In genomic region chr2:65793593-65793992, GRCm38 (mm10) we compare ENCODE assay signal across 35 mouse cellular contexts. TPM values are rescaled to one million over a fixed set of nuclear protein-coding genes. Genes with fewer than 3 reads are reported as not detected.
DNase-seq lines count a peak whose midpoint lies in the region; ATAC-seq lines count a peak whose summit lies in the region.
"Had no signal": no experiment of that assay in that cellular context is flagged by ENCODE, and none has a peak within 500 bp of the region (broad histone marks: within the 10 kb centered on the region; RNA-seq: fewer than 3 reads in every experiment).

No protein-coding gene starts in this region.

- H3K4me3 ChIP-seq in midbrain, embryonic 10.5 days: no peak overlapping the region
- H3K4me3 ChIP-seq: embryonic facial prominence, embryonic 15.5 days; heart, embryonic 13.5 days; hindbrain, embryonic 10.5 days; hindbrain, embryonic 15.5 days; layer of hippocampus, adult 2 months; left cerebral cortex, adult 2 months; limb, embryonic 13.5 days; liver, embryonic 12.5 days; midbrain, embryonic 15.5 days; neural tube, embryonic 15.5 days had no signal

- peak; percentile 71 for ATAC-seq in megakaryocyte progenitor cell, adult 5-6 weeks (replicated peaks; ENCODE audit: poor library complexity)
- ATAC-seq: forebrain, embryonic 14.5 days; liver, embryonic 12.5 days; lung, postnatal 0 days; midbrain, embryonic 15.5 days; Patski had no signal

- 92% methylated on average over 2 of the region's 2 CpGs for WGBS in midbrain, embryonic 10.5 days

- peak; percentile 17 to 43 for DNase-seq in frontal cortex, postnatal 36 days (ENCODE audit: low spot score in 2 of 2)
- DNase-seq in frontal cortex, postnatal 10 days (ENCODE audit: low spot score in 2 of 2): no peak
- DNase-seq in right cerebral cortex, adult 18-20 months: peak; percentile 31
- no peak for DNase-seq in right cerebral cortex, postnatal 36 days (ENCODE audit: low spot score in 2 of 2)
- DNase-seq in brain, adult 2 months (ENCODE audit: low read depth, low spot score): peak; percentile 47
- DNase-seq in testis, postnatal 14 days (ENCODE audit: low spot score): no peak
- DNase-seq in midbrain, embryonic 10.5 days (ENCODE audit: low spot score): no peak
- DNase-seq: adrenal gland, postnatal 14 days; cerebellum, adult 11-12 months; cerebellum, adult 9-11 months; gastrocnemius, postnatal 36 days; heart, postnatal 10 days; kidney, adult 18-20 months; kidney, postnatal 36 days; lung, adult 18-20 months; lung, postnatal 4 days; retina, postnatal 1 day; thymus, postnatal 14 days had no signal

- peaks cover 2% of the 10 kb centered on the region for H3K4me1 ChIP-seq in midbrain, embryonic 10.5 days
- H3K4me1 ChIP-seq: embryonic facial prominence, embryonic 15.5 days; heart, embryonic 13.5 days; hindbrain, embryonic 15.5 days; liver, embryonic 12.5 days; midbrain, embryonic 15.5 days had no signal

- H3K9me3 ChIP-seq in midbrain, embryonic 10.5 days (replicated peaks): peaks cover 24% of the 10 kb centered on the region
- H3K9me3 ChIP-seq: embryonic facial prominence, embryonic 15.5 days; hindbrain, embryonic 15.5 days; midbrain, embryonic 15.5 days; neural tube, embryonic 15.5 days had no signal

- H3K27ac ChIP-seq in midbrain, embryonic 10.5 days (replicated peaks): no peak overlapping the region
- H3K27ac ChIP-seq: embryonic facial prominence, embryonic 15.5 days; heart, embryonic 13.5 days; hindbrain, embryonic 10.5 days; hindbrain, embryonic 15.5 days; layer of hippocampus, adult 2 months; left cerebral cortex, adult 2 months; limb, embryonic 13.5 days; midbrain, embryonic 15.5 days; neural tube, embryonic 15.5 days had no signal

- H3K36me3 ChIP-seq in midbrain, embryonic 10.5 days: peaks cover 9% of the 10 kb centered on the region; the same call in 1 of the 2 replicates
- H3K36me3 ChIP-seq: embryonic facial prominence, embryonic 15.5 days; G1E; heart, embryonic 13.5 days; hindbrain, embryonic 15.5 days; limb, embryonic 13.5 days; liver, embryonic 12.5 days; midbrain, embryonic 15.5 days; neural tube, embryonic 15.5 days had no signal

- no peaks in the 10 kb centered on the region for H3K27me3 ChIP-seq in midbrain, embryonic 10.5 days (ENCODE audit: low read depth, poor library complexity, severe bottlenecking)
- H3K27me3 ChIP-seq: CH12.LX; embryonic facial prominence, embryonic 15.5 days; heart, embryonic 13.5 days; hindbrain, embryonic 15.5 days; limb, embryonic 13.5 days; liver, embryonic 12.5 days; midbrain, embryonic 15.5 days; neural tube, embryonic 15.5 days had no signal

RNA-seq across cellular contexts. Expression of gene Csrnp3, which starts 52.0 kb away (rescaled TPM):
- total RNA-seq in megakaryocyte progenitor cell, adult 5-6 weeks (2015): not detected in 2 replicates
- total RNA-seq in megakaryocyte progenitor cell, adult 5-6 weeks (2017): 0.07 TPM in 1 of 2 replicates, not detected in the other
- 8.0 and 13.7 TPM in 2 replicates for polyA plus RNA-seq in midbrain, embryonic 10.5 days (2016; fragmentation: Nextera tagmentation; extraction: Ambion mirVana)
- polyA plus RNA-seq: C2C12, G1E, Patski had no signal

Comparison
In these comparisons a context has a peak if more than half of its experiments do, and no peak if none do; other contexts are left out.
1. DNase-seq: peak in frontal cortex, postnatal 36 days (2 of 2), right cerebral cortex, adult 18-20 months (single experiment) and brain, adult 2 months (single experiment); none in frontal cortex, postnatal 10 days (0 of 2), right cerebral cortex, postnatal 36 days (0 of 2), testis, postnatal 14 days (single experiment) and midbrain, embryonic 10.5 days (single experiment).